Mouse (Mus musculus) midbrain, embryonic 16.5 days (tissue): ENCODE measurements around the gene Clec1b. TPM values are rescaled to one million over a fixed set of nuclear protein-coding genes. Genes with fewer than 3 reads are reported as not detected.

Source experiments
- ATAC-seq: fragments of 200-750 bp; cut with Nextera tagmentation; 2 replicates; pipeline ENCODE4 v1.8.0; 2017; ENCODE audit warnings: moderate TSS enrichment
- H3K27ac ChIP-seq: fragments of 300-500 bp; sonication (generic); 2 replicates; pipeline ENCODE4 v1.5.1; 2014; ENCODE audit warnings: mild to moderate bottlenecking, low read length, mixed read lengths
- H3K27me3 ChIP-seq: fragments of 300-500 bp; sonication (generic); 2 replicates; pipeline ENCODE4 v1.6.1; 2014; ENCODE audit warnings: low read depth, low read length, mixed read lengths; ENCODE audit not compliant: control insufficient read depth, insufficient read depth
- H3K36me3 ChIP-seq: fragments of 300-500 bp; sonication (generic); 2 replicates; pipeline ENCODE4 v1.6.1; 2014; ENCODE audit warnings: mild to moderate bottlenecking, low read length, moderate library complexity, mixed read lengths; ENCODE audit not compliant: control insufficient read depth, insufficient read depth
- H3K4me1 ChIP-seq: fragments of 300-500 bp; sonication (generic); 2 replicates; pipeline ENCODE4 v1.6.1; 2014; ENCODE audit warnings: mild to moderate bottlenecking, low read length, mixed read lengths; ENCODE audit not compliant: control insufficient read depth, insufficient read depth
- H3K4me2 ChIP-seq: fragments of 300-500 bp; sonication (generic); 2 replicates; pipeline ENCODE4 v1.6.1; 2014; ENCODE audit warnings: mild to moderate bottlenecking, low read length, mixed read lengths
- H3K4me3 ChIP-seq: fragments of 300-500 bp; sonication (generic); 2 replicates; pipeline ENCODE4 v1.5.1; 2014; ENCODE audit warnings: low read depth, mild to moderate bottlenecking, low read length, moderate library complexity, mixed read lengths
- H3K9ac ChIP-seq: fragments of 300-500 bp; sonication (generic); 2 replicates; pipeline ENCODE4 v1.6.1; 2014; ENCODE audit warnings: low read depth, low read length, mixed read lengths
- H3K9me3 ChIP-seq: fragments of 300-500 bp; sonication (generic); replicated peaks from 2 replicates; pipeline ENCODE4 v1.6.1; 2014; ENCODE audit warnings: mild to moderate bottlenecking, low read length, mixed read lengths; ENCODE audit not compliant: control insufficient read depth, poor library complexity, severe bottlenecking
- WGBS: fragments of 180-500 bp; shearing (Covaris S2); extraction: QIAGEN DNeasy Blood & Tissue Kit; methylation state at CpG from one replicate; pipeline ENCODE4 v1.1.7; 2014; 5-methylcytosine and 5-hydroxymethylcytosine counted together
- polyA plus RNA-seq: library from polyadenylated mRNA; unstranded; fragments of >200 nt; fragmentation: Nextera tagmentation; extraction: Ambion mirVana; gene quantifications from 2 replicates; pipeline ENCODE4 v1.2.1, GENCODE M21; 2015

Clec1b gene
- polyA plus RNA-seq, 1 experiment from 2014 or later, result 0.65 TPM

GRCm38 (mm10) chr6:129402404-129402803 lies 5.3 kb downstream of the Clec1b start:
- H3K36me3 ChIP-seq, result no peaks in the 10 kb centered on the region

GRCm38 (mm10) chr6:129403391-129403790 lies 6.3 kb downstream of the Clec1b start:
- no peaks in the 10 kb centered on the region for H3K4me1 ChIP-seq
- H3K4me2 ChIP-seq, result no peak overlapping the region
- no peak for ATAC-seq
- H3K27me3 ChIP-seq, result no peaks in the 10 kb centered on the region
- H3K27ac ChIP-seq, result no peak overlapping the region
- H3K4me3 ChIP-seq, result no peak overlapping the region
- no peaks in the 10 kb centered on the region for H3K36me3 ChIP-seq
- no peak overlapping the region for H3K9ac ChIP-seq
- 39% methylated on average over 6 of the region's 6 CpGs for WGBS
- no peaks in the 10 kb centered on the region for H3K9me3 ChIP-seq

More at GRCm38 (mm10) chr6:129402404-129402803, 5.3 kb downstream of the Clec1b start:
- 92% methylated on average over 2 of the region's 2 CpGs for WGBS
- Histone ChIP-seq H3K4me2 (no peak overlapping the region), H3K27me3 (no peaks in the 10 kb centered on the region), H3K9me3 (no peaks in the 10 kb centered on the region), H3K27ac (no peak overlapping the region), H3K9ac (no peak overlapping the region), H3K4me3 (no peak overlapping the region), H3K4me1 (no peaks in the 10 kb centered on the region)
- ATAC-seq, result no peak

GRCm38 (mm10) chr6:129405999-129406398 lies 8.9 kb downstream of the Clec1b start:
- no peaks in the 10 kb centered on the region for H3K9me3 ChIP-seq
- no peak overlapping the region for H3K4me3 ChIP-seq
- ATAC-seq, result no peak
- no peaks in the 10 kb centered on the region for H3K36me3 ChIP-seq
- no peak overlapping the region for H3K4me2 ChIP-seq
- no peaks in the 10 kb centered on the region for H3K27me3 ChIP-seq
- H3K4me1 ChIP-seq, result no peaks in the 10 kb centered on the region
- H3K27ac ChIP-seq, result no peak overlapping the region
- H3K9ac ChIP-seq, result no peak overlapping the region

- 63% methylated on average over 2 of the region's 2 CpGs for WGBS
- Histone ChIP-seq H3K27ac (no peak overlapping the region), H3K9me3 (no peaks in the 10 kb centered on the region), H3K27me3 (no peaks in the 10 kb centered on the region), H3K4me2 (no peak overlapping the region), H3K9ac (no peak overlapping the region), H3K4me1 (no peaks in the 10 kb centered on the region), H3K4me3 (no peak overlapping the region), H3K36me3 (no peaks in the 10 kb centered on the region)
- ATAC-seq, result no peak
These were observed 10.2 kb downstream of the Clec1b start for GRCm38 (mm10) chr6:129407324-129407723.

GRCm38 (mm10) chr6:129408562-129408961 lies 11.5 kb downstream of the Clec1b start, which contains the start of gene Clec9a:
TSS of gene Clec9a (plus strand) at chr6:129408862.
- ATAC-seq, result no peak
- no peak within 1 kb of the TSS for H3K9ac ChIP-seq
- no peaks in the 10 kb centered on the region for H3K36me3 ChIP-seq
- WGBS, result 84% methylated on average over 2 of the region's 2 CpGs
- no peaks in the 10 kb centered on the region for H3K27me3 ChIP-seq
- no peak within 1 kb of the TSS for H3K27ac ChIP-seq
- no peak within 1 kb of the TSS for H3K4me2 ChIP-seq
- no peaks in the 10 kb centered on the region for H3K9me3 ChIP-seq
- H3K4me1 ChIP-seq, result no peaks in the 10 kb centered on the region
- H3K4me3 ChIP-seq, result no peak within 1 kb of the TSS

GRCm38 (mm10) chr6:129414177-129414576 lies 17.1 kb downstream of the Clec1b start:
- 77% methylated on average over 1 of the region's 1 CpGs for WGBS
- peak; percentile 82 for ATAC-seq
- Histone ChIP-seq H3K4me3 (no peak overlapping the region), H3K9me3 (no peaks in the 10 kb centered on the region), H3K9ac (no peak overlapping the region), H3K4me1 (no peaks in the 10 kb centered on the region), H3K27ac (no peak overlapping the region; the same call in 1 of the 2 replicates), H3K4me2 (no peak overlapping the region), H3K36me3 (no peaks in the 10 kb centered on the region), H3K27me3 (no peaks in the 10 kb centered on the region)

- H3K9me3 ChIP-seq, result no peaks in the 10 kb centered on the region
- H3K9ac ChIP-seq, result no peak overlapping the region
- H3K27ac ChIP-seq, result no peak overlapping the region
- WGBS, result 81% methylated on average over 3 of the region's 3 CpGs
- H3K4me3 ChIP-seq, result no peak overlapping the region
- no peaks in the 10 kb centered on the region; the same call in 1 of the 2 replicates for H3K4me1 ChIP-seq
- no peak overlapping the region for H3K4me2 ChIP-seq
- no peaks in the 10 kb centered on the region for H3K36me3 ChIP-seq
- ATAC-seq, result no peak
- H3K27me3 ChIP-seq, result no peaks in the 10 kb centered on the region
These were observed 25.2 kb downstream of the Clec1b start for GRCm38 (mm10) chr6:129422311-129422710.

GRCm38 (mm10) chr6:129423040-129423733 lies 26.1 kb downstream of the Clec1b start:
- Histone ChIP-seq H3K4me1 (no peaks in the 10 kb centered on the region; the same call in 1 of the 2 replicates), H3K36me3 (no peaks in the 10 kb centered on the region), H3K27me3 (no peaks in the 10 kb centered on the region), H3K27ac (no peak overlapping the region), H3K9me3 (no peaks in the 10 kb centered on the region), H3K4me3 (no peak overlapping the region), H3K4me2 (no peak overlapping the region), H3K9ac (no peak overlapping the region)
- WGBS, result 69% methylated on average over 4 of the region's 4 CpGs
- no peak for ATAC-seq

- Histone ChIP-seq H3K27ac (no peak overlapping the region), H3K9me3 (no peaks in the 10 kb centered on the region), H3K4me3 (no peak overlapping the region), H3K27me3 (no peaks in the 10 kb centered on the region), H3K9ac (no peak overlapping the region), H3K4me1 (no peaks in the 10 kb centered on the region; the same call in 1 of the 2 replicates), H3K36me3 (no peaks in the 10 kb centered on the region), H3K4me2 (no peak overlapping the region)
- 29% methylated on average over 1 of the region's 1 CpGs for WGBS
- ATAC-seq, result peak; percentile 82
These were observed 26.6 kb downstream of the Clec1b start for GRCm38 (mm10) chr6:129423734-129424072.
